Mouse (Mus musculus) left cerebral cortex, adult 11 months (tissue): ENCODE measurements around the gene Snhg11.
"Not testable (repeated sequence)": the region's sequence is repeated elsewhere in the genome, so short reads cannot be mapped to it uniquely, and the experiment has no call there.

ENCODE experiments used
- DNase-seq: peaks from one replicate; pipeline ENCODE4 v3.0.0; 2022; ENCODE audit warnings: low spot score

The Snhg11 gene

GRCm38 (mm10) chr2:158369474-158370172 lies 5.8 kb upstream of the Snhg11 start:
- no peak for DNase-seq

- DNase-seq = no peak
These were observed 5.3 kb upstream of the Snhg11 start for GRCm38 (mm10) chr2:158370173-158370550.

DNA sequence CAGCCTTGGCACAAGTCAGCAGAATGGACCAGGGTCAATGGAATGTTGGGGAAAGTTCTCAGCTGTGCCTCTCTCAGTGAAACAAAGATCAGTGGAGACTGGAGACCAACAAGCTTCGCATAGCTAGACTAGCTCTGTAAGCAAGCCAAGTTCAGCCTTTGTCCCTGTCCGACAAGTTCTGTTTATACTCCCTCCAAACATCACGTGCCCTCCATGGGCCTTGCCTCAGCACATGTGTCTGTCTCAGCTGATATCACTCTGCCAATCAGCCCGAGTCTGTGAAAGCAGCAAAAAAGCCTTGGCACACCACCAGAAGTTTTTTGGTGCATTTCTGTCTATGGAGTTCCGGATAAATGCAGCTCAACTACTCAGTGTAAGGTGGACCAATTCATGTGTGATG lies 2.4 kb upstream of the Snhg11 start:
- DNase-seq = no peak

DNA sequence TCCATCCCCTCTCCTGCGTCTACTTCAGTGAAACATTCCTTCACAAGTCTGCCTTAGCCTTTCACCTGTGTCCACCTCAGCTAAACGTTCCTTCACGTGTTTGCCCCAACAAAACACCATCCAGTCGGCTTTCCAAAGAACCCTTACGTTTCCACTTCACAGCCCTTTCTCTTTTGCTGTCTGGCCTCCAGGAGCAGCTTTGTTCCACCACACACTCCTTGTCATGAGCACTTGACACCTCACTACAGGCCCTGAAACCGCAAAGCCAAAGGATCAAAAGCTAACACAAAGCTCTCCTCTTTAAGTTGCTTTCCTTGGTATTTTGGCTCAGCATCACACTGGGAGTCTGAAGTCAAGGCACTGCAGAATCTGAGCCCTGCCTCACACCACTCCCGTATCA lies 1.9 kb upstream of the Snhg11 start:
- DNase-seq = no peak

DNA sequence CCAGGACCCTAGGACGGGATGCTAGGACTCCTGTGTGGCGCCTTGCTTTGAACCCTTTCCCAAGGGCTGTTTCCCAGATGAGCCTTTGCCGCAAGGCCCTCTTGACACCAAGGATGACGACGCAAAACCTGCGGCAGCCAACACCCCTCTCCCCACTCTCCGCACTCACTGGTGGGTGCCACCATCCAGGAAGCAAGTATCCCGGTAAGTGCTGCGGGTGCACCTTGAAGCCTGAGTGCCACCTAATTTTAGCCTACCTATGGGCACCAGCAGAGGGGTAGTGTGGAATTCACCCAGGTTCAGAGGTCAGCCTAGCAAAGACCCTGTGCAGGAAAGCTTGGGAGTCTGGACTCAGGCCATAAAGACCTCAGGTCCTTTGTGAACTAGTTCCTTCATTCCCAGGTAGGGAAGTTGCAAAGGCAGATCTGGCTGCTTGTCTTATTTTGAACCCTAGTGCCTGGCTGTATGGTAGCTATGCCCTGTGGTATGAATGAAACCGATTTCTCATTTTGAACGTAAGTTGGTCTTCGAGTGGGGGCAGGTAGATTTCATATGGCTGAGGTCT lies 767 bp downstream of the Snhg11 start:
- DNase-seq = no peak

GRCm38 (mm10) chr2:158376798-158377197 lies 1.4 kb downstream of the Snhg11 start:
- peak; percentile 31 for DNase-seq

DNA sequence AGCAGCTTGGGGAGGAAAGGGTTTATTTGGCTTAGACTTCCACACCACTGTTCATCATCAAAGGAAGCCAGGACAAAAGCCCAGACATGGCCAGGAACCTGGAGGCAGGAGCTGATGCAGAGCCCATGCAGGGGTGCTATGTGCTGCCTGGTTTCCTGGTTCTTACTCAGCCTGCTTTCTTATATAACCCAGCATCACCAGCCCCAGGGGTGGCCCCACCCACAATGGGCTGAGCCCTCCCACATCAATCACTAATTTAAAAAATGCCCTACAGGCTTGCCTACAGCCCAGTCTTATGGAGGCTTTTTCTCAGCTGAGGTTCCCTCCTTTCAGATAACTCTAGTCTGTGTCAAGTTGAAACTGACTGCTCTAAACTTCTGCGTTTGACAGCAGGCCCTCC lies 2.4 kb downstream of the Snhg11 start:
- DNase-seq = no peak

DNA sequence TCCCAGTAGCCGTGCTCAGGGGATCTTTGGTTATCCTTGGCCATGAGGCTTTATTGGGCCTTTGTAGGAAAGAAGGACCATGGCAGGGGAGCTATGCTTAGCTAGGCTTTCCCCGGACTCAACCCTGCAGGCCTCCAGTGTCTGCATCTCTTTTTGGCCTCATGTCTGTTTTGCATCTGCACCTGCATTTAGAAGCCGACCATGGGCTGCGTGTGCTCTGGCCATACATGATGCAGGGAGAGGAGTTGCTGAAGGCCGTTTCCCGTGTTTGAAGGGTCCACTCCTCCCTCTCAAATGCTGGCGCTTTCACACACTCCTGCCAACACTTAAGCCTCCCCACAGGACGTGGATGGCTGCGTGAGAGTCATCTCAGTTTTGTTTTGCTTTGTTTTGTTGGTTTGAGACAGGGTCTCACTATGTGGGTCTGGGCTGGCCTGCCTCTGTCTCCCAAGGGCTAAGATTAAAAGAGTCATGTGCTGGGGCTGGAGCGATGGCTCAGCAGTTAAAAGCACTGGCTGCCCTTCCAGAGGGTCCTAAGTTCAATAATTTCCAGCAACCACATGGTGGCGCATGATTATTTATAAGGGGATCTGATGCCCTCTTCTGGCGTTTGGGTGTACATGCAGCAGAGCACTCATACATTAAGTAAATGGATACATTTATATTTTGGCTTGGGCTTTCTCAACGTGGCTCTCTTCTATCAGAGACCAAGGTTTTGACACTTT lies 4.1 kb downstream of the Snhg11 start:
- peak; percentile 51 for DNase-seq

DNA sequence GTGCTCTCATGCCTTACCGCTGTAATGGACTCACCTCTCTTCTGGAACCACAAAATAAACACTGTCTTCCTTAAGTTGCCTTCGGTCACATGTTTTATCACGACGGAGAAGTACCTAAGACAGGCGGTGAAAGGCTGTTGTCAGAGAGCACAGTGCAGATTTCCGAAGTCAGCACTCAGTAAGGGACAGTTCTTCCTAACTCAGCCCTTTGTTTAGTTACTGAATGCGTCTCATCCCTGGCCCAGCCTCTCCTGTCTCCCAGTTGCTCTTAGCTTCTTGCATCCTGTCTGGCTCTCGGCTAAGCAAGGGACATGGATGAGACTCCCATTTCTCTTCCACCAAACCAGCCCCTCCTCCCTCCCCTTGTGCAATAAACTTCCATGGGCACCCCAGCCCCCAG lies 10.6 kb downstream of the Snhg11 start:
- no peak for DNase-seq

DNA sequence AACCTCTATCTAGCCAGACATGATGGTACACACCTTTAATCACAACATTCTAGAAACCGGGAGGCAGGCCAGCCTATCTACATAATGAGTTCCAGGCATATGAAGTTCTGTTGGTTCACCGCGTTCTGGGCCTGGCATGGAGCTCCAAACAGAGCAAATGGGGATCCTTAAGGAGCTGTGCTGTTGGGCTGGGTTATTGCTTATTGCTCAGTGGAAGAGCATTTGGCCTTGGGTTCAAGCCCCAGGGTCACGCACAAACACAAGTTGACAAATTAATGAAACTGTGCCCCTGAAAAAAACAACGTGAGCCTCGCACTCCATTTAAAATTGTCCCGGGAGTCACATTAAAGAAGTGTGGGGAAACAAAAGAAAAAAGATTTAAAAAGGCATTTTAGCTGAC lies 14.0 kb downstream of the Snhg11 start:
- DNase-seq = no peak

GRCm38 (mm10) chr2:158396369-158396768 lies 20.9 kb downstream of the Snhg11 start:
- DNase-seq = no peak

DNA sequence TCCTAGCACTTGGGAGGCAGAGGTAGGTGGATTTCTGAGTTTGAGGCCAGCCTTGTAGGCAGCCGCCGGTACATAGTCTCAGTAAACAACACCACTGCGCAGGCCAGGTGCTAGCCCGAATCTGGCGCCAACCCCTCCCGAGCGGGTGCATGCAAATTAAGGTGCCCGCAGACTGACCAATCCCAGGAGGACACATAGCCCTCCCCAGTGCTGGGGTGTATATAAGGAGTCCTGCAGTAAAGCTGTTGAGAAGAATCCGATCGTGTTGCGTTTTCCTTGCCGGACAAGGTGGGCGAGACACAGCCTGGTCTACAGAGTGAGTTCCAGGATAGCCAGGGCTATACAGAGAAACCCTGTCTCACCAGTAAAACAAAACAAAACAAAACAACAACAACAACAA lies 21.7 kb downstream of the Snhg11 start:
- DNase-seq = not testable (repeated sequence)

DNA sequence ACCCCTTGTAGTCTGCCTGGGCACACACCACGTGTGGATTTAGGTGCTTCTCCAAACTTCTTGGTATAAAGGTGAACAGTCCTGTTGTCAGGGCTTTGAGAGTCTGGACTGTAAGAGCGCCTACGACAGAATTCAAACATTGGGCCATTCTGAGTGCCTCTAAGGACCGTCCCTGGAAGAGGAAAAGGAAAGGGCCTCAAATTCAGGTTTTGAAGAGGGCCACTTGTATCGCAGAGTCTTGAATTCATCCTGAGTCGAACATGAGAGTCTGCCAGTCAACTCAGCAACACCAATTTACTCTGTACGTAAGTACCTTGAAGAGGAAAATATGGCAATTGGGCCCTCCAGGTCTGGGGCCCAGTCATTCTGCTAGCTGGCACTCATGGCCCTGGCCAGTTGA lies 27.5 kb downstream of the Snhg11 start:
- DNase-seq = no peak

GRCm38 (mm10) chr2:158408997-158409594 lies 33.7 kb downstream of the Snhg11 start:
- no peak for DNase-seq

DNA sequence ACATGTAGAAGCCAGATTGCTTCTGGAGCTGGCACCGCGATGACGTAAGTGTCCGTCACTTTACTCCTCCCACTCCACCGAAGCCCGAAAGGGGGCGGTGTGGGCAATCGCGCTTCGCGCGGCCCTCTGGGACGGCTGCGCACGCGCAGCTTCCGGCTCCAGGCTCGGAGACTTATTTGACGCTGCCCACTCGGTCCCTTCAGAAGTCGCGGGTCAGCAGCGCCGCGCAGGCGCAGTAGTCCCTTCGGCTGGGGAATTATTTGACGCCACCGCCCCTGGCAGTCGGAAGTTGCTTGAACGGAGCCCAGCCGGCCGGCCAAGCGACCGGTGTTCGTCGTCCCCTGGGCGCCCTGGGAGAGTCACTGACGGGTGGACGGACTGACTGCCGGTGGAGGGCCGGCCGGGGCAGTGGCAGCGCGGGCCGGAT lies 34.2 kb downstream of the Snhg11 start, which contains the start of gene Ralgapb:
Ralgapb (plus strand) TSS at position 254 of the 427 bp plus-strand sequence.
- DNase-seq = peak; percentile 98

- no peak for DNase-seq
These were observed 34.9 kb downstream of the Snhg11 start for GRCm38 (mm10) chr2:158410022-158411014.

DNA sequence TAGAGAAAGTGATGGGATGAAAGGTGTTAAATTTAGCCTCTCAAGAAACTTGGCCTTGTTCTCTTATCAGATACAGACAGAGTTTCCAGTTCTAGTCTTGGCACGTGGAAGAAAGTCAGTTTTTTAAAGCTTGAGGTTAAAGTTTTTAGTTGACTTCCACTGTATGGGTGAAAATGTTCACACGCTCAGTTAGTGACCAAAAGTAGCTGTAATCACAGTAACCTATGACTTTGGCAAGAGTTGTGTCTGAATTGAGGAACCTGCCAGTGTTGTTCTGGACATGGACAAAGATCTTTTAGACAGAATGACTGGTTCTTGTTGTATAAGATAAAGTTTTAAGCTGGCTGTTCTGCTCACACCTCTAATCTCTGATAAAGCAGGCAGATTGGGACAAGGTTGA lies 37.8 kb downstream of the Snhg11 start:
- no peak for DNase-seq

DNA sequence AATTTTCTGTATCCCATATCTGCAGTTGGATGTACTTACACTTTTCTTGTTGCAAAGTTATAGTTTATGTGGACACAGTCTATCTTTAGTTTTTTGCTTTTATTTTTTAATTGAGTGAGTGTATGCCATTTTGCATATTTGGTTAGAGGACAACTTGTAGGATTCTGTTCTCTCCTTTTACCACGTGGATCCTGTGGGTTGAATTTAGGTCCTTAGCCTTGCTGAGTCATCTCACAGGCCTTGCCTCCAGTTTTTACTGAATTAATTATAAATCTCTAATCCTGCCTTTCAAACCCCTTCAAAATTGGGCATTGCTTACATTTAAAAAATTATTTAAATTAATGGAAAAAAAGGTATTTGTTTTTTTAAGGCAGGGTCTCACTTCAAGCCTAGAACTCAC lies 40.4 kb downstream of the Snhg11 start:
- no peak for DNase-seq

- DNase-seq = no peak
These were observed 43.2 kb downstream of the Snhg11 start for GRCm38 (mm10) chr2:158418663-158419062.
